Mouse (Mus musculus) ES-E14 (cell line): ENCODE measurements around the gene Cryba4. TPM values are rescaled to one million over a fixed set of nuclear protein-coding genes. Genes with fewer than 3 reads are reported as not detected.

Experiments used
- DNase-seq: peaks from one replicate; pipeline ENCODE4 v3.0.0-alpha.2; 2013; ENCODE audit warnings: low read depth, low spot score
- H3K27ac ChIP-seq: 2 replicates; pipeline ENCODE4 v1.5.1; 2012; ENCODE audit warnings: low read depth, mild to moderate bottlenecking, low read length, moderate library complexity, mixed read lengths; ENCODE audit not compliant: poor library complexity, insufficient read depth, severe bottlenecking
- H3K36me3 ChIP-seq: 2 replicates; pipeline ENCODE4 v1.6.1; 2012; ENCODE audit warnings: mild to moderate bottlenecking, low read length, moderate library complexity, mixed read lengths; ENCODE audit not compliant: control insufficient read depth, poor library complexity, insufficient read depth, severe bottlenecking
- H3K4me1 ChIP-seq, 2 experiments: fragments of 150-350 bp in 1 of 2; sonication (generic) in 1 of 2; 2 replicates each; pipeline ENCODE4 v1.6.1; 2012; ENCODE audit warnings: low read length in 2 of 2, mild to moderate bottlenecking in 1 of 2, mixed read lengths in 1 of 2; ENCODE audit not compliant: control insufficient read depth in 2 of 2, insufficient read depth in 2 of 2, poor library complexity in 1 of 2
- H3K4me3 ChIP-seq, 2 experiments: fragments of 150-350 bp in 1 of 2; sonication (generic) in 1 of 2; 2 replicates each; pipeline ENCODE4 v1.5.1; 2012; ENCODE audit warnings: low read length in 2 of 2, low read depth in 1 of 2, mild to moderate bottlenecking in 1 of 2, mixed read lengths in 1 of 2; ENCODE audit not compliant: insufficient read depth in 1 of 2, poor library complexity in 1 of 2, severe bottlenecking in 1 of 2
- H3K9ac ChIP-seq: 2 replicates; pipeline ENCODE4 v1.6.1; 2012; ENCODE audit warnings: low read depth, mild to moderate bottlenecking, low read length, mixed read lengths; ENCODE audit not compliant: poor library complexity, insufficient read depth, severe bottlenecking
- H3K9me3 ChIP-seq: fragments of 150-350 bp; sonication (generic); 2 replicates; pipeline ENCODE4 v1.6.1; 2012; ENCODE audit warnings: low read depth, mild to moderate bottlenecking, low read length; ENCODE audit not compliant: control insufficient read depth, insufficient read depth
- CHD2 ChIP-seq: IDR thresholded peaks from 2 replicates; pipeline ENCODE4 v1.6.1; 2014; ENCODE audit warnings: mild to moderate bottlenecking, low read depth, low read length, inconsistent platforms
- HCFC1 ChIP-seq: IDR thresholded peaks from 2 replicates; pipeline ENCODE4 v1.6.1; 2012; ENCODE audit warnings: low read length, inconsistent platforms, borderline replicate concordance; ENCODE audit not compliant: insufficient read depth
- MAFK ChIP-seq: IDR thresholded peaks from 2 replicates; pipeline ENCODE4 v1.6.1; 2014; ENCODE audit warnings: mild to moderate bottlenecking, low read depth, low read length, inconsistent platforms; ENCODE audit not compliant: insufficient read depth
- ZC3H11A ChIP-seq: IDR thresholded peaks from 2 replicates; pipeline ENCODE4 v1.6.1; 2012; ENCODE audit warnings: low read depth, mild to moderate bottlenecking, inconsistent platforms, low read length, borderline replicate concordance
- ZNF384 ChIP-seq: IDR thresholded peaks from 2 replicates; pipeline ENCODE4 v1.6.1; 2012; ENCODE audit warnings: low read depth, low read length, inconsistent platforms
- in situ Hi-C, 2 experiments: fragments of 600-800 bp; cut with MboI; formaldehyde crosslinking; loops; one replicate each; pipeline ENCODE4 v1.15.1; 2025; ENCODE audit warnings: low sequenced_read_pairs in 2 of 2, inconsistent platforms in 1 of 2; ENCODE audit not compliant: unreplicated experiment in 2 of 2
- total RNA-seq: library from RNA; depleted of rRNA; stranded (reverse); fragments of 300-350 nt; gene quantifications from 2 replicates; pipeline ENCODE4 v1.2.3, GENCODE M21; 2012; rRNA removed

The Cryba4 gene
- total RNA-seq, 1 experiment = 0.31 TPM

DNA sequence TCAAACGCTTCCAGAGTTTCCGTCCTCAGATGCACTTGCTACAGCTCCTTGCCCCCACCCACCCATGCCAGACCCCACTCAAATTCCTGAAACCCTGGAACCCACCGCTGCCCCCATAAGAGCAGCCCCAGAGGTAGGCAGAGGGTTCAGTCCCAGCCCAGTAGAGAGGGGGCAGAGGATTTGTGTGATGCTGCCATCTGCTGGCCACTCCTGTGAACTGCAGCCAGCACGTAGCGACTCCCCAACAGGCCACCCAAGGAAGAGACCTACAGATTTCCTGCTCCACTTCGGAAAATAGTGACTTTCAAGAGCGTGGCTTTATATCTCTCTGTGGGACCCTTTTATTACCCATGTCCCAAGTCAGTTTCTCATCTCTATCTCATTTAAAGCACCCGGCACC is 42.2 kb downstream of the Cryba4 start:
- no peak for DNase-seq
- Histone ChIP-seq H3K4me1 (peaks cover 9 to 26% of the 10 kb centered on the region in 2 experiments), H3K4me3 (no peak overlapping the region), H3K9me3 (no peaks in the 10 kb centered on the region), H3K27ac (no peak overlapping the region), H3K36me3 (no peaks in the 10 kb centered on the region), H3K9ac (no peak overlapping the region)
- TF ChIP-seq ZC3H11A (peak; percentile 39), HCFC1 (no peak)
- in situ Hi-C loops = no loop called here

DNA sequence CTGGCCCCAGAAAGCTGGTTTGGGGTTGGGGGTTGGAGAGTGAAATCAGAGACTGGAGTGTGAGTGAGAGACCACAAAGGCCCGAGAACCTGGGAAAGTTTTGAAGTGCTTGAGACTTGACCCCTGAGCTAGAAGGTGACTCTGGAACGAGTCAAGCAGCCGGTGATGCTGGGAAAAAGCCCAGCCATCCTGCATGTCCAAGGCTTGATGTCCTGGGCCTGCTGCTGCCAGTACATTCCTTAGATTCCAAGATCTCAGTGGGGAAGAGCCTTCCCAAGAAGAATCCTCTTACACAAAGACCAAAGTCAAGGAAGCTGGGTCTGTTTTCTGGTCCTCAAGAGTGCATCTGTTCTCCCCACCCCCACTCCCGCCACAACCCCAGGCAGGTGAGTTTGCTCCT is 44.0 kb downstream of the Cryba4 start:
- peaks cover 5 to 12% of the 10 kb centered on the region in 2 experiments; a peak in 3 of 4 replicates for H3K4me1 ChIP-seq
- no peak overlapping the region; the same call in 1 of the 2 replicates for H3K27ac ChIP-seq
- H3K9me3 ChIP-seq = no peaks in the 10 kb centered on the region
- no peaks in the 10 kb centered on the region for H3K36me3 ChIP-seq
- no peak overlapping the region for H3K9ac ChIP-seq
- in situ Hi-C loops = no loop called here
- H3K4me3 ChIP-seq = no peak overlapping the region
- no peak for DNase-seq
- TF ChIP-seq HCFC1 (no peak), MAFK (no peak), ZNF384 (no peak), ZC3H11A (no peak), CHD2 (no peak)

DNA sequence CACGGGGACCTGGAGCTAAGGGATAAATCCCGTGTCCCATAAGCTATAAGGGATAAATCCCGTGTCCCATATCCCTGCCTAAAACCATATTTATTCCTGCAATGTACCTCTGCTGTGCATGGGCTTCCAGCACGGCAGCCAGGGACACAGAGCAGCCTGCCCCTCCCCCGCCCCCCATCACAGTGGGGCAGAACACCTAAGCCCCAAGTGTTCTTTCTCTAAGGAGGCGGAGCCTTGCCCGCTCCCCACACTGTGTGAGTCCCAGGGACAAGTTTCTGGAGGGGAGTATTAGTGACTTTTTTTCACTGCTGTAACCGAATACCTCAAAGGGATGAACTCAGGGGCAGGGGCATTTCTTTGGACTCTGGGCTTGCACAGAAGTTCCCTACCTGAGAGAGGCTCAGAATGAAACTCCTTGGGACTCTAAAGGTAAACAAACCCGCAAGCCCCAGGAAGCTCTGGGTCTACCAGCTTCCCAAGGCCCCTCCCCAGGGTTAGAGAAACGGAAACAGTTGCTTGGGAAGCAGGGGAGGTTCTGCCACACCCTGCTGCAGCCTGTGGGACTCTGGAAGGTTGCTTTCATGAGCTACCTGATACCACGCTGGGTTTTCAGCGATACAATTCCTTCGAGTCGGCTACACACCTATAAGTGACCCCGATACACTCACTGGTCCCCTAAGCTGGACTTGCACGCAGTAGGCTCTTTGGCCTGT is 45.6 kb downstream of the Cryba4 start:
- Histone ChIP-seq H3K4me1 (peaks cover 5 to 12% of the 10 kb centered on the region in 2 experiments; a peak in 3 of 4 replicates), H3K36me3 (no peaks in the 10 kb centered on the region), H3K9me3 (no peaks in the 10 kb centered on the region), H3K27ac (no peak overlapping the region), H3K4me3 (peak overlapping the region; percentile 27 to 35; a peak in 3 of 4 replicates), H3K9ac (no peak overlapping the region; the same call in 1 of the 2 replicates)
- in situ Hi-C loops = no loop called here
- DNase-seq = no peak
- TF ChIP-seq ZNF384 (no peak), HCFC1 (no peak), CHD2 (no peak), MAFK (no peak), ZC3H11A (no peak)

- Histone ChIP-seq H3K27ac (no peak overlapping the region), H3K4me1 (no peaks in the 10 kb centered on the region; a peak in 1 of 4 replicates), H3K36me3 (no peaks in the 10 kb centered on the region), H3K9ac (peak overlapping the region; percentile 59; the same call in 1 of the 2 replicates), H3K4me3 (peak overlapping the region; percentile 49 to 64), H3K9me3 (no peaks in the 10 kb centered on the region)
- in situ Hi-C loops = no loop called here
- no peak for TF ChIP-seq ZC3H11A
- no peak for TF ChIP-seq HCFC1
- no peak for DNase-seq
Observed at GRCm38 (mm10) chr5:112199656-112200055, 52.7 kb downstream of the Cryba4 start.

Other genes starting within 250 kb of the Cryba4 start
- not detected in 2 replicates for gene Crybb1, start 3.3 kb upstream of the Cryba4 start, total RNA-seq
- gene Tpst2, start 24.2 kb upstream of the Cryba4 start, total RNA-seq = 82.7 and 103 TPM in 2 replicates
- 38.1 and 38.9 TPM in 2 replicates for gene Tfip11, start 73.8 kb upstream of the Cryba4 start, total RNA-seq
- gene Srrd, start 90.5 kb upstream of the Cryba4 start, total RNA-seq = 25.8 and 32.0 TPM in 2 replicates
- 19.5 and 30.8 TPM in 2 replicates for gene Hps4, start 90.6 kb upstream of the Cryba4 start, total RNA-seq
- gene Gm6583, start 103.5 kb upstream of the Cryba4 start, total RNA-seq = 0.16 and 0.18 TPM in 2 replicates
- gene Asphd2, start 142.3 kb upstream of the Cryba4 start, total RNA-seq = 4.6 and 7.2 TPM in 2 replicates
- 0.09 TPM in 1 of 2 replicates, not detected in the other for gene Gm6588, start 196.9 kb upstream of the Cryba4 start, total RNA-seq